7 mouse cellular contexts compared by ENCODE assay signal in genomic region chr6:21949771-21950448, GRCm38 (mm10). TPM values are rescaled to one million over a fixed set of nuclear protein-coding genes. Genes with fewer than 3 reads are reported as not detected.
DNase-seq lines count a peak whose midpoint lies in the region; ATAC-seq and TF ChIP-seq lines count a peak whose summit lies in the region.

No protein-coding gene starts in this region.

- TF ChIP-seq POLR2A in small intestine, adult 2 months (IDR thresholded peaks at IDR 0.05; ENCODE audit: low read depth, low read length) = no peak

- peak overlapping the region; percentile 80 for H3K4me2 ChIP-seq in intestine, postnatal 0 days (replicated peaks; ENCODE audit: low read depth)
- H3K4me2 ChIP-seq in midbrain, embryonic 12.5 days (replicated peaks) = peak overlapping the region; percentile 72

- peak; percentile 29 for TF ChIP-seq CTCF in intestine, postnatal 0 days (IDR thresholded peaks at IDR 0.05; ENCODE audit: low read depth)
- TF ChIP-seq CTCF in small intestine, adult 2 months (IDR thresholded peaks at IDR 0.05; ENCODE audit: extremely low read depth, insufficient read length, insufficient replicate concordance, low read depth, low read length) = no peak

- no peaks in the 10 kb centered on the region for H3K4me1 ChIP-seq in intestine, postnatal 0 days (replicated peaks; ENCODE audit: control insufficient read depth, insufficient read depth, low read length)
- H3K4me1 ChIP-seq in midbrain, embryonic 12.5 days = peaks cover 7% of the 10 kb centered on the region
- H3K4me1 ChIP-seq in small intestine, adult 2 months (ENCODE audit: control insufficient read depth, insufficient read depth, insufficient read length, low read length) = peaks cover 4% of the 10 kb centered on the region; the same call in 1 of the 2 replicates

- ATAC-seq in intestine, postnatal 0 days = peak; percentile 94
- ATAC-seq in midbrain, embryonic 12.5 days (ENCODE audit: low FRiP score, low read depth) = peak; percentile 97

- under 1% methylated on average over 65 of the region's 68 CpGs for WGBS in intestine, postnatal 0 days
- under 1% methylated on average over 50 of the region's 68 CpGs for WGBS in midbrain, embryonic 12.5 days
- WGBS in small intestine, adult 2 months = under 1% methylated on average over 63 of the region's 68 CpGs

- peak; percentile 98 for DNase-seq in adrenal gland, adult 2 months
- peak; percentile 93 for DNase-seq in embryo, embryonic 11.5 days (ENCODE audit: low read depth, low spot score)
- peak; percentile 89 to 97 for DNase-seq in gastrocnemius, postnatal 4 days (ENCODE audit: low spot score in 2 of 2)
- peak; percentile 98 for DNase-seq in left cerebral cortex, postnatal 4 days

- H3K9ac ChIP-seq in intestine, postnatal 0 days (ENCODE audit: low read depth, low read length) = peak overlapping the region; percentile 78
- peak overlapping the region; percentile 72 for H3K9ac ChIP-seq in midbrain, embryonic 12.5 days (replicated peaks)

- peak overlapping the region; percentile 82 for H3K4me3 ChIP-seq in intestine, postnatal 0 days (ENCODE audit: low read depth, low read length)
- H3K4me3 ChIP-seq in midbrain, embryonic 12.5 days = peak overlapping the region; percentile 71
- peak overlapping the region; percentile 91 for H3K4me3 ChIP-seq in small intestine, adult 2 months (ENCODE audit: low read depth, low read length)

- H3K27ac ChIP-seq in intestine, postnatal 0 days (ENCODE audit: low read depth, low read length) = peak overlapping the region; percentile 98
- H3K27ac ChIP-seq in midbrain, embryonic 12.5 days (replicated peaks) = peak overlapping the region; percentile 96
- H3K27ac ChIP-seq in small intestine, adult 2 months (ENCODE audit: insufficient read depth, low read depth, low read length) = peak overlapping the region; percentile 90

- intact Hi-C loops in left cerebral cortex, postnatal 4 days (cut with DNase I) = no loop called here

- no peaks in the 10 kb centered on the region for H3K27me3 ChIP-seq in intestine, postnatal 0 days (replicated peaks; ENCODE audit: control insufficient read depth, insufficient read depth, low read length)
- no peaks in the 10 kb centered on the region for H3K27me3 ChIP-seq in midbrain, embryonic 12.5 days
- H3K27me3 ChIP-seq in small intestine, adult 2 months (ENCODE audit: control insufficient read depth, insufficient read depth, low read length) = no peaks in the 10 kb centered on the region

- H3K9me3 ChIP-seq in intestine, postnatal 0 days (ENCODE audit: control insufficient read depth) = no peaks in the 10 kb centered on the region
- H3K9me3 ChIP-seq in midbrain, embryonic 12.5 days = no peaks in the 10 kb centered on the region

- peaks cover 13% of the 10 kb centered on the region; the same call in 1 of the 2 replicates for H3K36me3 ChIP-seq in intestine, postnatal 0 days (ENCODE audit: control insufficient read depth, insufficient read depth)
- peaks cover 20% of the 10 kb centered on the region; the same call in 1 of the 2 replicates for H3K36me3 ChIP-seq in midbrain, embryonic 12.5 days
- peaks cover 10% of the 10 kb centered on the region for H3K36me3 ChIP-seq in small intestine, adult 2 months (ENCODE audit: control insufficient read depth, insufficient read depth, low read length)

RNA-seq across cellular contexts. Expression of gene Ing3, which starts 0.5 kb away (rescaled TPM):
- 10 to 100 TPM; 22.3 to 25.9 TPM for total RNA-seq in adrenal gland, adult 2 months (2021)
- polyA plus RNA-seq in adrenal gland, adult 2 months (2012; rRNA removed) = 2.7 and 3.5 TPM in 2 replicates
- total RNA-seq in gastrocnemius, postnatal 4 days (2021) = 10 to 100 TPM; 18.8 to 19.4 TPM
- 25.0 and 29.5 TPM in 2 replicates for polyA plus RNA-seq in intestine, postnatal 0 days (2015; fragmentation: Nextera tagmentation; extraction: Ambion mirVana)
- 10 to 100 TPM; 21.8 to 22.8 TPM for total RNA-seq in left cerebral cortex, postnatal 4 days (2021)
- polyA plus RNA-seq in midbrain, embryonic 12.5 days (2016; fragmentation: Nextera tagmentation; extraction: Ambion mirVana) = 58.8 and 63.3 TPM in 2 replicates
- 1.5 and 3.0 TPM in 2 replicates for polyA plus RNA-seq in small intestine, adult 2 months (2012; rRNA removed)

RNA-seq across cellular contexts. Expression of gene Cped1, which starts 35.8 kb away (rescaled TPM):
- total RNA-seq in adrenal gland, adult 2 months (2021) = 10 to 100 TPM; 38.2 to 51.7 TPM
- 5.6 and 7.1 TPM in 2 replicates for polyA plus RNA-seq in adrenal gland, adult 2 months (2012; rRNA removed)
- 10 to 100 TPM; 21.4 to 23.3 TPM for total RNA-seq in gastrocnemius, postnatal 4 days (2021)
- polyA plus RNA-seq in intestine, postnatal 0 days (2015; fragmentation: Nextera tagmentation; extraction: Ambion mirVana) = 11.0 and 11.2 TPM in 2 replicates
- total RNA-seq in left cerebral cortex, postnatal 4 days (2021) = 1 to 10 TPM; 2.8 to 5.9 TPM
- 8.7 and 10.8 TPM in 2 replicates for polyA plus RNA-seq in midbrain, embryonic 12.5 days (2016; fragmentation: Nextera tagmentation; extraction: Ambion mirVana)
- 3.5 and 4.6 TPM in 2 replicates for polyA plus RNA-seq in small intestine, adult 2 months (2012; rRNA removed)

Comparison
In these comparisons a context has a peak if more than half of its experiments do, and no peak if none do; other contexts are left out.
1. Peak in every context shown above with its lines: DNase-seq, ATAC-seq, H3K4me3 ChIP-seq and H3K27ac ChIP-seq.